Mouse (Mus musculus): ENCODE results near the gene Gm16451.
"Not testable (repeated sequence)": the region's sequence is repeated elsewhere in the genome, so short reads cannot be mapped to it uniquely, and the experiment has no call there.

GRCm38 (mm10) chr7:22163935-22164334 is 45.9 kb upstream of the Gm16451 start, which contains the start of gene Vmn1r142:
- TF ChIP-seq CTCF (conservative IDR thresholded peaks at IDR 0.05 in 1 of 2, IDR thresholded peaks at IDR 0.05 in 1 of 2; ENCODE audit: low read depth in 2 of 2, low read length in 2 of 2); NRF1 (IDR thresholded peaks at IDR 0.05; ENCODE audit: low read depth, low read length); POLR2A (IDR thresholded peaks at IDR 0.05; ENCODE audit: low read depth, low read length); USF2 (conservative IDR thresholded peaks at IDR 0.05; ENCODE audit: low read depth, low read length); ZC3H11A (IDR thresholded peaks at IDR 0.05; ENCODE audit: low read depth, low read length); MYC (IDR thresholded peaks at IDR 0.05; ENCODE audit: low read depth, low read length): not testable (repeated sequence)
